Mouse (Mus musculus): ENCODE measurements around the gene Adcy9. TPM values are rescaled to one million over a fixed set of nuclear protein-coding genes. Genes with fewer than 3 reads are reported as not detected.
A peak's percentile ranks its signal among the peaks of the same experiment; 100 is the strongest.

Adcy9 gene
- polyA plus RNA-seq, 1 experiment from 2014 or later: 0.55 TPM

DNA sequence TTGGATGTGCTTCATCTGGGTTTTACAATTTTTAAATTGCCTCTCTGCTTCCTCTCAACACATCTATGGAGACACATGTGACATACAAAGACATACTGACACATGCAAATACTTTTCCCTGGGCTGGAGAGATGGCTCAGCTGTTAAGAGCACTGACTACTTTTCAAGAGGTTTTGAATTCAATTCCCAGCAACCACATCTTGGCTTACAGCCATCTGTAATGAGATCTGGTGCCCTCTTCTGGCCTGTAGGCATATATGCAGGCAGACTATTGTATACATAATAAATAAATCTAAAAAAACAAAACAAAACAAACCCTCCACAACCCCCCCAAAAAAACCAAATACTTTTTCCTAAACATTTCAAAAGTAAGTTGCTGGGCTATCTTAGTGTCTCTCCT, 130.8 kb downstream of the Adcy9 start:
- no peaks in the 10 kb centered on the region for H3K36me3 ChIP-seq
- no peak overlapping the region for H3K4me3 ChIP-seq
- no peaks in the 10 kb centered on the region for H3K4me1 ChIP-seq
- H3K9me3 ChIP-seq: no peaks in the 10 kb centered on the region
- H3K27me3 ChIP-seq (ENCODE audit: insufficient read depth, poor library complexity, severe bottlenecking): no peaks in the 10 kb centered on the region
- no peak overlapping the region for H3K27ac ChIP-seq
- no peak for DNase-seq (ENCODE audit: low spot score)

DNA sequence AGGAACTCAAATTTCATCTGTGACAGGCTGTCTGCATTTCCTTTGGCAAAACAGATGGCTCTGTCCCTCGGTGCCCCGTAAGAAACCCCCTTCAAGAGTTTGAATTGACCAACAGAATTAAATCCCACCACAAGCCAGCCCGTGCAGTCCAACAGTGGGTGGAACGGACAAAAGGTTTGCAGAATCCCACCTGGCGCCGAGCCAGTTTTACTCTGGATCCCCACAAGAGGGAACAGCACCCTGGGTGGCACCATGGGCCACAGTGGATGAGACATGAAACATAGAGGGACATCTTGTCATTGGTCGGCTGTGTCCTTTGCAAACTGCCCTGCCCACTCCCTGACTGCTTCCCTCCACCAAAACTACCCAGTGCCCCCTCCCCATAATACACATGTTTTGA, 133.7 kb downstream of the Adcy9 start:
- H3K4me3 ChIP-seq: no peak overlapping the region
- WGBS: 85% methylated on average over 7 of the region's 7 CpGs

DNA sequence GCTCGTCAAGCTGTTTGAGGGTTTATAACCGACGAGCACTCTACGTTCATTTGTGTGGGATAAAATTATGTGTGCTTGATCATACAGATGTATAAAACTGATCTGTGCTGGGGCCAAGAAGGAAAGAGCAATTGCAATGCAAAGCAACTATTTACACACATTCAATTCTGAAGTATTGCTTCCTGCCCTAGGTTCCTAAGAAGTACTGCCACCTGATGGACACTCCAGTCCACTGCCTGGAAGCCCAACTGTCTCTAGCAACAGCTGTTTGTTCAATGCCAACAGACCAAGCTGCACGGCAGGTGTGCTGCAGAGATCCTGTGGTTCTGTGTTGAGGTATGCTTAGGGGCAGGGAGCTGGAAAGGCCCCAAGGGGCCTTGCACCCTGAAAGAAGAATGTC, 135.0 kb downstream of the Adcy9 start:
- WGBS: 63% methylated on average over 5 of the region's 5 CpGs
- Histone ChIP-seq H3K4me3 (no peak overlapping the region), H3K36me3 (no peaks in the 10 kb centered on the region), H3K4me1 (no peaks in the 10 kb centered on the region), H3K27ac (no peak overlapping the region), H3K9me3 (no peaks in the 10 kb centered on the region), H3K27me3 (ENCODE audit: insufficient read depth, poor library complexity, severe bottlenecking) (no peaks in the 10 kb centered on the region)
- no peak for DNase-seq (ENCODE audit: low spot score)

More for the DNA sequence above, 133.7 kb downstream of the Adcy9 start:
- Histone ChIP-seq H3K27me3 (ENCODE audit: insufficient read depth, poor library complexity, severe bottlenecking) (no peaks in the 10 kb centered on the region), H3K27ac (no peak overlapping the region), H3K9me3 (no peaks in the 10 kb centered on the region), H3K4me1 (no peaks in the 10 kb centered on the region), H3K36me3 (no peaks in the 10 kb centered on the region)
- no peak for DNase-seq (ENCODE audit: low spot score)

DNA sequence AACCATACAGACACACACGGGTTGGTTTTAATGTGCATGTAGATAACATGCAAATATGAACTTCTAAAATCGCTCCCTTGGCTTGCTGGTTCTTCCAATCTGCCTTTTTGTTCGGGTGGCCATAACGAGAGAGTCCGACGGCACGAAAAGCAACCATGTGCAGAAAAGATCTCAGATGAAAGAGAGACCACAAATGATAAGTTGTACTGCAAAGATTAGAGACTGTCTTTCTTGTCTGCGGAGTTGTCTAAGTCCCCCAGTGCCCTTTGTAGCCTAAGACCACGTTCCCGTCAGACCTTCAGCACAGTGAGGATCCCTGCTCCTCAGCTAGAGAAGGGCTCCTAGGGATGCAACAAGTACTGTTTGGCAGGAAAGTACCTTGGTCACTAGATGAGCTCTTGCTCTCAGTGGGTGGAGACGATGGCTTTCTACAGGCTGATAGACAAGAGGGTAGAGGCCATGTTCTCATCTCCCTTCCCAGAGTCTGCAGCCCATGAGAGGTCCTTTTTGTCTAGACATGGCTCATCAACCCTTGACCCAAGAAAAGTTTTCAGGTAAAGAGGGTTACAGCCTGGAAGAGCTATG, 136.9 kb downstream of the Adcy9 start:
- Histone ChIP-seq H3K27ac (no peak overlapping the region), H3K27me3 (ENCODE audit: insufficient read depth, poor library complexity, severe bottlenecking) (no peaks in the 10 kb centered on the region), H3K36me3 (no peaks in the 10 kb centered on the region), H3K4me3 (no peak overlapping the region), H3K9me3 (no peaks in the 10 kb centered on the region), H3K4me1 (no peaks in the 10 kb centered on the region)
- no peak for DNase-seq (ENCODE audit: low spot score)
- 86% methylated on average over 11 of the region's 11 CpGs for WGBS

DNA sequence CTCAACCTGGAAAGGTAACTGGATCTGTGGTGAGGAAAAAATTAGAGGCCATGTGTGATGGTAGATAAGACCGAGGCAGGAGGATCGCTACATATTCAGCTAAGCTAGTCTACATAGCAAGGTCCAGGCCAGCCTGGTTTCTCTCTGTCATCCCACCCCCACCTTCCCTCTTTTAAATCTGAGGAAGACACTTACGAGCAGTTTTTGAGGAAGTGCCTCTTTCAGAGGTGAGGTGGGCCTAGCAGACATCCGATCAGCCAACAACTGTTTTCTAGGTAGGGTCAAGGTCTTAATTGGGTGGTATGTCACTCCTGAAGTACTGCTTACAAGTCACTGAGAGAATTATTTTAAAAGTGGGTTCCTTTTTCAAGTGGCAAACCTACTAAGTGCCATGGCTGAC, 138.8 kb downstream of the Adcy9 start:
- H3K9me3 ChIP-seq: no peaks in the 10 kb centered on the region
- H3K36me3 ChIP-seq: no peaks in the 10 kb centered on the region
- DNase-seq (ENCODE audit: low spot score): peak; percentile 58
- H3K4me1 ChIP-seq: no peaks in the 10 kb centered on the region
- 76% methylated on average over 4 of the region's 4 CpGs for WGBS
- H3K27me3 ChIP-seq (ENCODE audit: insufficient read depth, poor library complexity, severe bottlenecking): no peaks in the 10 kb centered on the region
- no peak overlapping the region for H3K4me3 ChIP-seq
- no peak overlapping the region for H3K27ac ChIP-seq

DNA sequence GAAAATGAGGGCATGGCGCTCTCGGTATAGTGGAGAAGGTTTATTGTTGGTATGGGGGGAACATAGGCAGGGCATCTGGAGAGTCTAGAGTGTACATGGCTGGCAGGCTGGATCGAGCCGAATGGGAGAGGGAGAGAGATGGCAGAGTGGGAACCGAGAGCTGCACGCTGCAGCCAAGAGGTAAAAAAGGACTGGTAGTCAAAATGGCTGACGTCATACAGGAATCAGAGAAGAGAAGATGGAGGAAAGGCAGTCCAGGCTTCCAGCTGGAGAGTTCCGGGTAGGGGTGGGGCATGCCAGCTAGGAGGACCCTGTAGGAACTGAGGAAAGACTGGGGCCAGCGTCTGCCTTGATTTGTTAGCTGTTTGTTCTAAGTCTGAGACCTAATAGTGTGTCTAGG, 139.3 kb downstream of the Adcy9 start:
- Histone ChIP-seq H3K27ac (no peak overlapping the region), H3K27me3 (ENCODE audit: insufficient read depth, poor library complexity, severe bottlenecking) (no peaks in the 10 kb centered on the region), H3K36me3 (no peaks in the 10 kb centered on the region), H3K4me1 (no peaks in the 10 kb centered on the region), H3K4me3 (no peak overlapping the region), H3K9me3 (no peaks in the 10 kb centered on the region)
- DNase-seq (ENCODE audit: low spot score): peak; percentile 74
- 84% methylated on average over 9 of the region's 9 CpGs for WGBS

DNA sequence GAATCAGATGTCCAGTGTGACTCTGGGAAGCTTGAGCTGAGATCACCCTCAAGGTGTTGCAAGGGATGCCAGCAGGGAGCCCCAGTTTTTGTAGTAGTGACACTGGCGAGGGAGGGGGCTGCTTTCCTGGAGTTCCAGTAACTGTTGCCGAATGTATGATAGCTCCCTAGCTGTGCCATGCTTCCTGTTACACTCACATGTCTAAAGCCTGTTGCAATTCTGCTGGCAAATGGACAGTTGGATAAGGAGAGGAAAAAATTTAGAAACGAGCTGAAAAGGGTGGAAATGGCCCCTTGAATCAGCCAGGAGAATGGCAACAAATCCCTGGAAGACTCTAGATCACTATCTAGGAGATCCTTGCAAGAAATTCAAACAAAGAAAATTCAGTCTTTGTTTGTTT, 140.7 kb downstream of the Adcy9 start:
- no peaks in the 10 kb centered on the region for H3K9me3 ChIP-seq
- no peak overlapping the region for H3K4me3 ChIP-seq

DNA sequence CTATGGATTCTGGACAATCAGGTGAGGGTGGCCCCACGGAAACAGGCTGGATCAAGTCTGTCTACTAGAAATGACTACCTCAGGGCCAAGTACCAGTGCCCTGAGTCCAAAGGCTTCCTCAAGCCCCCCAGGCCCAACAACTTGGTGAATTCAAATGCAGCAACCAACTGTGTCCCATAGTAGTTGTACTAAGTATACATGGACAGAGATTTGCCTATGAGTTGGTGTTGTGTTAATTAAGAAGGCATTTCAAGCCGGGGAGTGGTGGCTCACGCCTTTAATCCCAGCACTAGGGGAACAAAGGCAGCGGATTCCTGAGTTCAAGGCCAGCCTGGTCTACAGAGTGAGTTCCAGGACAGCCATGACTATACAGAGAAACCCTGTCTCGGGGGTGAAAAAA, 143.7 kb downstream of the Adcy9 start:
- 83% methylated on average over 5 of the region's 5 CpGs for WGBS

More for the DNA sequence above, 140.7 kb downstream of the Adcy9 start:
- no peaks in the 10 kb centered on the region for H3K36me3 ChIP-seq
- H3K4me1 ChIP-seq: no peaks in the 10 kb centered on the region
- H3K27ac ChIP-seq: no peak overlapping the region
- WGBS: 57% methylated on average over 3 of the region's 3 CpGs
- H3K27me3 ChIP-seq (ENCODE audit: insufficient read depth, poor library complexity, severe bottlenecking): no peaks in the 10 kb centered on the region
- no peak for DNase-seq (ENCODE audit: low spot score)

DNA sequence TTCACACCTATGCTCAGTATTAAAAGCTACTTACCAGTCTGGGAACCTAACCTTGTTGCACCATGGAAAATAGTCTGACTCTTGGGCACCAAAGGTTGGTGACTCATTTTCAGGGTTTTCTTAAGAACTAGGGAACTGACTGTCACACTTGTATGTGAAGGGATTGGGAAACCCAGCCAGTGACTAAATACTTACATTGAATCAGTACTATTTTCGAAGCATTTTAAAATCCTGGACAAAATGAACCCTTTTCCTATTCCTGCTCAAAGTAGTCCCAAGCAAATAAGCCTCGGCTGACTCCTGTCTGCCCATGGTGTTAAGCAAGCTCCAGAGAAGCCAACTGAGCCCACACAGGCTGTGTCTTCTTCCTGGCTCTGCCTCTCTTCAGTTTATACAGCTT, 144.1 kb downstream of the Adcy9 start:
- H3K4me3 ChIP-seq: no peak overlapping the region
- H3K9me3 ChIP-seq: no peaks in the 10 kb centered on the region
- H3K4me1 ChIP-seq: peaks cover 26% of the 10 kb centered on the region
- no peaks in the 10 kb centered on the region for H3K27me3 ChIP-seq (ENCODE audit: insufficient read depth, poor library complexity, severe bottlenecking)
- no peaks in the 10 kb centered on the region for H3K36me3 ChIP-seq
- no peak for DNase-seq (ENCODE audit: low spot score)
- H3K27ac ChIP-seq: no peak overlapping the region
- 64% methylated on average over 2 of the region's 2 CpGs for WGBS

More for the DNA sequence above, 143.7 kb downstream of the Adcy9 start:
- Histone ChIP-seq H3K4me3 (no peak overlapping the region), H3K27me3 (ENCODE audit: insufficient read depth, poor library complexity, severe bottlenecking) (no peaks in the 10 kb centered on the region), H3K9me3 (no peaks in the 10 kb centered on the region), H3K36me3 (no peaks in the 10 kb centered on the region), H3K27ac (no peak overlapping the region), H3K4me1 (peaks cover 21% of the 10 kb centered on the region)
- DNase-seq (ENCODE audit: low spot score): no peak

DNA sequence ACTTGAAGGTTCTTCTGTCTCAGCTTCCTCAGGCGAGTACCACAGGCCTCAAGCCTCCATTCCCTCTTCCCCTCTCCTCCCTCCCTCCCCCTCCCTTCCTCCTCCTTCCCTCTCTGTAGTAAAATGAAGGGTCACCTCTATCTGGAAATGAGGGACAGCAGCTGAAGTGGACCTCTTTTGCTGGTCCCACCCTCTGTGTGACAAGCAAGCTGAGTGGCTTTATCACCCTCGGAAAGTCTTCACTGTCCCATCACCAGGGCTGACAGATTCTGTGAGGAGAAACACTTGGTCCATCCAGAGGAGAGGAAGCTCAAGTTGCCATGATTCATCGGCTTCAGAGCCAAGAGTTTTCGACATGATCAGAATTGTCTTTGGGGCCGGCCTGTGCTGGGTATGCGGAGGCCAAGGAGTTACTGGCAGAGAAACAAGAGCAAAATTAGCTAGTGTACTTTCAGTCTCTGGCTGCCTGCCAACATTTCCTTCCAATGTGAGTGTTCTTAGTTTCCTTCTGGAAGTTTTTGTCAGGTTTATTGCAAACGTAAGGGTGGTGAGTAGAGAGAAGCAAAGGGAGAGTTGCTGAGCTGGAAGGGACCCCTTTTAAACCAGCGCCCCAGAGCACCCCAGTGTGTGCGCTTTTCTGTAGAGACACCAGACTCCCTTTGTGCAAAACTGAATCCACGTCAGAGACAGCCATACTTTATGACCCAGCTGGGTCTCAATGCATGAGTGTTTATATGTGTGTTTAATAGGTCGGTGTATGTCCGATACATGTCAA, 146.4 kb downstream of the Adcy9 start:
- Histone ChIP-seq H3K4me1 (peaks cover 31% of the 10 kb centered on the region), H3K27me3 (ENCODE audit: insufficient read depth, poor library complexity, severe bottlenecking) (no peaks in the 10 kb centered on the region), H3K36me3 (no peaks in the 10 kb centered on the region), H3K4me3 (no peak overlapping the region), H3K27ac (peak overlapping the region; percentile 73), H3K9me3 (no peaks in the 10 kb centered on the region)
- no peak for DNase-seq (ENCODE audit: low spot score)
- 49% methylated on average over 12 of the region's 12 CpGs for WGBS

DNA sequence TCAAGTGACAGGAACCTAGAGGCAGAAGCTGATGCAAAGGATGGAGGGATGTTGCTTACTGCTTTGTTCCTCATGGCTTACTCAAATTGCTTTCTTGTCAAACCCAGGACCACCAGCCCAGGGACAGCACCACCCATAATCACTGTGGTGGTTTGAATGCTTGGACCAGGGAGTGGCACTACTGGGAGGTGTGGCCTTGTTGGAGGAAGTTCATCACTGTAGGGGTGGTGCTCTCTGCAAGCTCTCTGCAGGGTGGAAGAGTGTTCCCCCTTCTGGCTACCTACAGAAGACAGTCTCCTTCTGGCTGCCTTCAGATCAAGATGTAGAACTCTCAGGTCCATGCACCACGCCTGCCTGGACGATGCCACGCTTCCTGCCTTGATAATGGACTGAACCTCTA, 148.0 kb downstream of the Adcy9 start:
- 76% methylated on average over 3 of the region's 3 CpGs for WGBS
- Histone ChIP-seq H3K4me1 (peaks cover 41% of the 10 kb centered on the region), H3K27ac (no peak overlapping the region)

DNA sequence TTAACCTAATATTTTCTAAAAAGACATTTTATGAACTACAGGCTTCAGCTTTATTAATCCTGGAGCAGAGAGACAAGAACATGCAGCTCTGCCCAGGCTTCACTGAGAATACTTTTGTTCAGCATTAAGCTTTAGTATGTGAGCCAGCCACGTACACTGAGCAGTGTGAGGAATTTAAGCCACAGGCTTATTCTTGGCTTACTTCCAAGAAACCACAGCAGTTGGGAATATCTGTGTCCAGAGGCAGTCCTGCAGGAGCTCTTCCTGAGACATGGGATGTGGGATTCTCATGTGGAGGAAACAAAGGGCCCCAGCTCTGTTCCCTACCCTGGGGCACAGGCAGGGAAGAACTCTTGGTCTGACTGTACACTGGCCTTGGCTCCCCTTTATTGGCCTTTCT, 149.4 kb downstream of the Adcy9 start:
- Histone ChIP-seq H3K4me3 (no peak overlapping the region), H3K27me3 (ENCODE audit: insufficient read depth, poor library complexity, severe bottlenecking) (no peaks in the 10 kb centered on the region), H3K9me3 (no peaks in the 10 kb centered on the region), H3K36me3 (no peaks in the 10 kb centered on the region), H3K4me1 (peaks cover 43% of the 10 kb centered on the region), H3K27ac (peak overlapping the region; percentile 47; the same call in 1 of the 2 replicates)
- 14% methylated on average over 1 of the region's 1 CpGs for WGBS
- peak; percentile 72 for DNase-seq (ENCODE audit: low spot score)

More for the DNA sequence above, 148.0 kb downstream of the Adcy9 start:
- Histone ChIP-seq H3K9me3 (no peaks in the 10 kb centered on the region), H3K36me3 (no peaks in the 10 kb centered on the region), H3K4me3 (no peak overlapping the region), H3K27me3 (ENCODE audit: insufficient read depth, poor library complexity, severe bottlenecking) (no peaks in the 10 kb centered on the region)
- peak; percentile 72 for DNase-seq (ENCODE audit: low spot score)

DNA sequence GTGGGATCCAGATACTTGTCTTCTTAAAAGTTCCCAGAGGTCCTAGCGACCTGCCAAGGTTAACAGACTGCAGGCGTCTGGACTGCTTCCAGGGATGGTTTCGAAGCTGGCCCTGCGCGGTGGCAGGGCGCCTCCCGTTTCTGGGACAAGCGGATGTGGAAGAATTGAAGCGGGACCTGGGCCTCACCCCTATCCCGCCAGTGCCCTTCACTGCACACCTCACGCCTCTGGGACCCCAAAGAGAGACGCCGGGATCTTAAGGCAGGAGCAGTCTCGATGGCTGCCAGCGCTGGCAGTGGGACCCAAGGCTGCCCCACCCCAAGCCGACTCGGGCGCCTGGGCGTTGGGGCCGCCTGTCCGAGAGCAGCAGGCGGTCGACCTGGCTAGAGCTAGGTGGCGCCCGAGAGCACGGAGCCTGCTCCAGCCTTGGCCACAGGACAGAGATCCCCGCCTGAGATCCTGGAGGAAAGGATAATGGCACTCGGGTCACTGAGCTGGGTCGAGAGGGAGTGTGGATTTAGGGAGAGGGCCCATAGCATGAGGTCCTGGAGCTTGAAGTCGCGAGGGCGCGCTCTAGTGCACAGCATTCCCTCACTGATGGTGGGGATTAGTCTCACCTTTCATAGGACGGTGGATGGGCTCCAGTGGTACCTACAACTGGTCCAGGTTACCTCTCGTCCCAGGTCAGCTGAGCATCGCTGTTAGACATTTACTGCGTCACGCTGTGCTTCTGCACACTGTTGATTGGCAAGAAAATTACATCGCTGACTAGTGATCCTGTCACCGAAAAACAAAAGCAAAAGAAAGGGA, 152.2 kb downstream of the Adcy9 start:
- Histone ChIP-seq H3K4me3 (peak overlapping the region; percentile 63), H3K9me3 (no peaks in the 10 kb centered on the region), H3K27ac (peak overlapping the region; percentile 87), H3K4me1 (peaks cover 31% of the 10 kb centered on the region), H3K36me3 (no peaks in the 10 kb centered on the region), H3K27me3 (ENCODE audit: insufficient read depth, poor library complexity, severe bottlenecking) (no peaks in the 10 kb centered on the region)
- DNase-seq (ENCODE audit: low spot score): peak; percentile 89
- WGBS: 8% methylated on average over 40 of the region's 40 CpGs
